Mouse (Mus musculus): Measurements from ENCODE around the gene Gsn. TPM values are rescaled to one million over a fixed set of nuclear protein-coding genes. Genes with fewer than 3 reads are reported as not detected.

Gene Gsn
- total and polyA plus RNA-seq, 2 experiments, result 16.9 to 22.5 TPM

- no peak overlapping the region for H3K4me3 ChIP-seq (ENCODE audit: insufficient read depth, low read depth, low read length)
- H3K27ac ChIP-seq (replicated peaks; ENCODE audit: insufficient read depth, low read depth, low read length), result no peak overlapping the region
- H3K9ac ChIP-seq (ENCODE audit: low read depth, low read length), result no peak overlapping the region
- H3K4me1 ChIP-seq (ENCODE audit: control insufficient read depth, insufficient read depth, low read length), result peaks cover 17% of the 10 kb centered on the region
- peaks cover 4% of the 10 kb centered on the region; the same call in 1 of the 2 replicates for H3K79me2 ChIP-seq (ENCODE audit: control insufficient read depth, insufficient read depth, low read length)
- TF ChIP-seq CTCF (IDR thresholded peaks at IDR 0.05; ENCODE audit: low read depth, low read length) (no peak), POLR2A (IDR thresholded peaks at IDR 0.05; ENCODE audit: extremely low read depth, insufficient read depth, low read length) (no peak)
- H3K27me3 ChIP-seq (ENCODE audit: control insufficient read depth, insufficient read depth, low read length), result no peaks in the 10 kb centered on the region
- DNase-seq (ENCODE audit: extremely low read depth, low read depth, low spot score), result peak; percentile 6
- no peaks in the 10 kb centered on the region for H3K36me3 ChIP-seq (ENCODE audit: control insufficient read depth, insufficient read depth, low read length)
These were observed 77.5 kb downstream of the Gsn start for GRCm38 (mm10) chr2:35333670-35334069.

DNA sequence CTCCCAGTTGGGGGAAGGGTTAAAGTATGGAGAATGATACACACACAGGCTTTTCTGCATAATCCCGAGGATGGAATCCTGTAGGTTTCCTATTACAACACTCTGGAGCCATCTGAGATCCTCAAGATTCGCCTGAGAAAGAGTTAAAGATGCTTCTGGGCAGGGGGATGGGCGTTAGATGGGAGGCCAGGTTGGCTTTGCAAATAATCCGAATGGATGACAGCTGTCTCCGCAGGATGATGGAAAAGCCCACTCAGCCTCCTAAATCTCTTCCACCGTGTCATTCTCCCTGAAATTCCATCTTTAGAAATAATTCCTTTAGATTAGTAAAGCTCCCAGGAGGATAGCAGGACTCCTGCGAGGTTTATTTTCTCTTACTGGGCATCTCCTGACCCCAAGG lies 79.4 kb downstream of the Gsn start:
- DNase-seq (ENCODE audit: extremely low read depth, low read depth, low spot score), result no peak
- H3K4me3 ChIP-seq (ENCODE audit: insufficient read depth, low read depth, low read length), result no peak overlapping the region
- H3K9ac ChIP-seq (ENCODE audit: low read depth, low read length), result no peak overlapping the region
- no peaks in the 10 kb centered on the region for H3K36me3 ChIP-seq (ENCODE audit: control insufficient read depth, insufficient read depth, low read length)
- H3K4me1 ChIP-seq (ENCODE audit: control insufficient read depth, insufficient read depth, low read length), result peaks cover 15% of the 10 kb centered on the region
- H3K79me2 ChIP-seq (ENCODE audit: control insufficient read depth, insufficient read depth, low read length), result peaks cover 4% of the 10 kb centered on the region; the same call in 1 of the 2 replicates
- TF ChIP-seq POLR2A (IDR thresholded peaks at IDR 0.05; ENCODE audit: extremely low read depth, insufficient read depth, low read length) (no peak), CTCF (IDR thresholded peaks at IDR 0.05; ENCODE audit: low read depth, low read length) (no peak)
- no peak overlapping the region for H3K27ac ChIP-seq (replicated peaks; ENCODE audit: insufficient read depth, low read depth, low read length)
- 45% methylated on average over 7 of the region's 7 CpGs for WGBS
- H3K27me3 ChIP-seq (ENCODE audit: control insufficient read depth, insufficient read depth, low read length), result no peaks in the 10 kb centered on the region

DNA sequence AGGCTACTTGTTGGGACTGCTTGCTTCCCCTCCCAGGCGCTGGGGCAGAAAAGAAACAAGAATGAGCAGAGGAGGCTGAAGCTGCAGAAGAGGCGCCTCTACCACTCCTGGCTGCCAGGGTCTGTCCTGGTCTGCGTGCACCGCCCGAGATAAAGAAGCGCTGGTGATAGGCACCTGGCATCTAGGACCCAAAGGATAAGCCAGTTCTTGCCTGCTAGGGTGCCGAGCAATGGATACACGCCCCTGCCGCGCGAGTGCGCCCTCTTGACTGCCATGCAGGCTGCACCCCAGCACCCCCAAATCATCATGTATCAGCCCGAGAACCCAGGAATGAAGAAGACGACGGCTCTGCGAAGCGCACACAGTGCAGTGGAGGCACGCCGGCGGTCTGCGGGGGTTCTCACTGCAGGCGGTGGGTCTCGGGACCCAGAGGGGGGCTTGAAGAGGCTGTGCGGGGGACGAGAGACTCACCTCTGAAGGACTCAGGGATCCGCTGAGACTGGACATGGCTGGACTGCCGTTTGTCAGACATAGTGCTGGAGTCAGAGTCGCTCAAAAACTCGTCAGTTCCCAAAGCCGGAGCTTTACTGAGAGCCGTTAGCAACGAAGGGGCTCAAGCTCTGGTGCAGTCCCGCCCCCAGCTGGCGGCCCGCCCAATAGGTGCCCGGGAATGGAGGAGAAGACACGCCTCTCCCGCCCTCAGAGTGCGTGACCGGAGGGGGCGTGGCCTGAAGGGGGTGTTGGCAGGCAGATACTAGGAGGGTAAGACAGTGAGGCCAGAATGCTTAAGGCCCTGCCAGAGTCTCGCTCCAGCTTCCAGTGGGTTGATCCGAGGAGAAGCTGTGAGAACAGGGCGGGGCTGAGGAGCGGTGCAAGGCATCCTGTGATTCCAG lies 80.5 kb downstream of the Gsn start, which contains the start of gene Stom:
Gene Stom, minus strand, starts transcription at position 589 of the 893 bp plus-strand sequence.
- H3K36me3 ChIP-seq (ENCODE audit: control insufficient read depth, insufficient read depth, low read length), result no peaks in the 10 kb centered on the region
- H3K9ac ChIP-seq (ENCODE audit: low read depth, low read length), result peak within 1 kb of the TSS; percentile 82
- H3K27me3 ChIP-seq (ENCODE audit: control insufficient read depth, insufficient read depth, low read length), result no peaks in the 10 kb centered on the region
- peak; percentile 64 for TF ChIP-seq POLR2A (IDR thresholded peaks at IDR 0.05; ENCODE audit: extremely low read depth, insufficient read depth, low read length)
- TF ChIP-seq CTCF (IDR thresholded peaks at IDR 0.05; ENCODE audit: low read depth, low read length), result 0 out of 2 replicates have a peak, but pooled peaks have one; percentile 12
- peak; percentile 89 for DNase-seq (ENCODE audit: extremely low read depth, low read depth, low spot score)
- peaks cover 4% of the 10 kb centered on the region; the same call in 1 of the 2 replicates for H3K79me2 ChIP-seq (ENCODE audit: control insufficient read depth, insufficient read depth, low read length)
- under 1% methylated on average over 45 of the region's 45 CpGs for WGBS
- H3K27ac ChIP-seq (replicated peaks; ENCODE audit: insufficient read depth, low read depth, low read length), result peak within 1 kb of the TSS; percentile 77
- peak within 1 kb of the TSS; percentile 82 for H3K4me3 ChIP-seq (ENCODE audit: insufficient read depth, low read depth, low read length)
- peaks cover 15% of the 10 kb centered on the region for H3K4me1 ChIP-seq (ENCODE audit: control insufficient read depth, insufficient read depth, low read length)

DNA sequence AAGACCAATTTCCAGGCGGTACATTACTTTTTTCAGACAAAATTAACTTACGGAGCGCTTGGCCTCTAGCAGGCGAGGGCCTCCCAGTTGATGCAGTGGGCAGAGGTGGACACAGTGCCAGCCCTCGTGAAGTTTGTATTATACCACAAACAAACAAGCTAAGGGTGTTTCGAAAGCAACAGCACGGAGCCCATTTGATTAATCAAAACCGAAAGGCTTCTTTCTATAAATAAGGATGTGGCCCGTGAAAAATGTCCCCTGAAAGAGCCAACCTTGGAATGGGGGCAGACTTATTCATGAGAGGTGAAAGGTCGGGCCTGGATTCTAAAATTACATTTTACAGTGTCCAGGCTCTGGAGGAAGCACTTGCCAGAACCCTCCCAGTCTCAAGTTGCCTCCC lies 81.2 kb downstream of the Gsn start:
- peak; percentile 85 for DNase-seq (ENCODE audit: extremely low read depth, low read depth, low spot score)
- TF ChIP-seq CTCF (IDR thresholded peaks at IDR 0.05; ENCODE audit: low read depth, low read length) (no peak), POLR2A (IDR thresholded peaks at IDR 0.05; ENCODE audit: extremely low read depth, insufficient read depth, low read length) (no peak)
- peak overlapping the region; percentile 36 for H3K4me3 ChIP-seq (ENCODE audit: insufficient read depth, low read depth, low read length)
- peaks cover 15% of the 10 kb centered on the region for H3K4me1 ChIP-seq (ENCODE audit: control insufficient read depth, insufficient read depth, low read length)
- 5% methylated on average over 10 of the region's 10 CpGs for WGBS
- H3K9ac ChIP-seq (ENCODE audit: low read depth, low read length), result peak overlapping the region; percentile 63
- H3K79me2 ChIP-seq (ENCODE audit: control insufficient read depth, insufficient read depth, low read length), result no peaks in the 10 kb centered on the region; the same call in 1 of the 2 replicates
- no peaks in the 10 kb centered on the region for H3K36me3 ChIP-seq (ENCODE audit: control insufficient read depth, insufficient read depth, low read length)
- H3K27me3 ChIP-seq (ENCODE audit: control insufficient read depth, insufficient read depth, low read length), result no peaks in the 10 kb centered on the region
- H3K27ac ChIP-seq (replicated peaks; ENCODE audit: insufficient read depth, low read depth, low read length), result peak overlapping the region; percentile 76

GRCm38 (mm10) chr2:35338036-35338435 lies 81.9 kb downstream of the Gsn start:
- Histone ChIP-seq H3K4me3 (ENCODE audit: insufficient read depth, low read depth, low read length) (no peak overlapping the region), H3K36me3 (ENCODE audit: control insufficient read depth, insufficient read depth, low read length) (no peaks in the 10 kb centered on the region), H3K27me3 (ENCODE audit: control insufficient read depth, insufficient read depth, low read length) (no peaks in the 10 kb centered on the region), H3K27ac (replicated peaks; ENCODE audit: insufficient read depth, low read depth, low read length) (peak overlapping the region; percentile 83), H3K79me2 (ENCODE audit: control insufficient read depth, insufficient read depth, low read length) (no peaks in the 10 kb centered on the region; the same call in 1 of the 2 replicates), H3K4me1 (ENCODE audit: control insufficient read depth, insufficient read depth, low read length) (peaks cover 11% of the 10 kb centered on the region; the same call in 1 of the 2 replicates), H3K9ac (ENCODE audit: low read depth, low read length) (no peak overlapping the region)
- no peak for TF ChIP-seq POLR2A (IDR thresholded peaks at IDR 0.05; ENCODE audit: extremely low read depth, insufficient read depth, low read length)
- TF ChIP-seq CTCF (IDR thresholded peaks at IDR 0.05; ENCODE audit: low read depth, low read length), result no peak
- DNase-seq (ENCODE audit: extremely low read depth, low read depth, low spot score), result no peak
- WGBS, result 5% methylated on average over 1 of the region's 1 CpGs
